Mouse (Mus musculus): ENCODE data around the gene 3110082I17Rik.

3110082I17Rik gene

GRCm38 (mm10) chr5:139320424-139320823 lies 139.9 kb downstream of the 3110082I17Rik start:
- DNase-seq, result no peak

DNA sequence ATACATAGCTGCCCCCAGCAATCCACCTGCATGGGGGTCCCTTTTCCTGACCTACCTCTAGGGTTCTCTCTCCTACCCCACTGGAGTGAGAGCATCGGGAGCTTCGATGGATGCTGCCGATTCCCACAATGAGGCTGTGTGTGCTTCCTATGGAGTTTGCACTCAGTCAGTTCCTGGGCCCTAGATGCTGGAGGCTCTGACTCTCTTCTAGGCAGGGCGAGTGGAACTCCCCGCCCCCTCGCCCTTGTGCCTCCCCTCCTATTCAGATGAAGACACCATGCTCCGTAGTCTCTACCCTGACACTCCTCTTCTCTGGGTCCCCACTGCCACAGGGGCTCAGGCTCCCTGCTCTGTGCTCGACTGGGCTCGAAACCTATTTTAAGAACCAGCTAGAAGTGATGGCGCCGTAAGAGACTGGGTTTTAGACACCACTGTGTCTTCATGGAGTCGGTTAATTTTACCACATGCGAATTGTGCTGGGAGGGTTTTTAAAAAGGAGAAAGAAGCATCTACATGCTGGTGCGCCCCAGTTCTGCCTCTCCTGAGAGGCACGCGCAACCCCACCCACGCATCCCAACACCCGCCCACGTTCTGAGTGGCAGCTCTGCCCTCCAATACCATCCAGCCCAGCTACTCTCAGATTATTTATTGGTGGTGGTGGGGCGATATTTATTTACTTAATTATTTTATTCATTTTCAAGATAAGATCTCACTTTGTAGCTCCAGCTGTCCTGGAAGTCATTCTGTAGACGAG lies 142.4 kb downstream of the 3110082I17Rik start:
- DNase-seq, result no peak

GRCm38 (mm10) chr5:139316982-139317675 lies 143.2 kb downstream of the 3110082I17Rik start:
- no peak for DNase-seq

DNA sequence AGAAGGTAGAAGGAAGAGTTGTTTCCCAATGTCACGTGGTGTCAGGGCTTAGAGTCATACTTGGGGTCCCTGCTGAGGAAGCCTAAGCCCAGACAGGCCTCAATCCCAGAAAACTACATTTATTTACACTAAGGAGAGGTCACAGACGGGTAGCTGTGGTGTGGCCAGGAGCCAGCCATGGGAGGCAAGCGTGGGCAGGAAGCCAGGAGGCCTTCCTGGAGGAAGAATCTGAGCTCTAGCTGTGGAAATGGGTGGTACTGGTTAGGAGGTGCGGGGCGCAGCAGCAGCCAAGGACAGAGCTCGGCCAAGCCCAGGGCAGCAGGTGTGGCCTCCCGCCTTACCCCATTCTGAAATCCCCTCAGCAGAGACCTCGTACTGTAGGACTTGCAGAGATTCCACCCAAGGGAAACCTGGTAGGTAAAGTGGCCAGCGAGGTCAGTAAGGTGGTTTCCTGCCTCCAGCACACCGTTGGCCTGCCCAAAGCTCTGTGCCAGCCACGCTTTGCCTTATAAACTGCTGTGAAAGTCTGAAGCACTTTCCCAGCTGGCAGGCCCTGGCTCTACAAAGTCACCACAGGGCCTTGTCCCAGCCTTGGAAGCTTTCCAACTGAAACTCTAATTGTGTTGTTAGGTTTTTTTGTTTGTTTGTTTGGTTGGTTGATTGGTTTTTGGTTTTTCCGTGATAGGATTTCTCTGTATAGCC lies 145.2 kb downstream of the 3110082I17Rik start:
- no peak for DNase-seq

GRCm38 (mm10) chr5:139313536-139313935 lies 146.8 kb downstream of the 3110082I17Rik start:
- no peak for DNase-seq

DNA sequence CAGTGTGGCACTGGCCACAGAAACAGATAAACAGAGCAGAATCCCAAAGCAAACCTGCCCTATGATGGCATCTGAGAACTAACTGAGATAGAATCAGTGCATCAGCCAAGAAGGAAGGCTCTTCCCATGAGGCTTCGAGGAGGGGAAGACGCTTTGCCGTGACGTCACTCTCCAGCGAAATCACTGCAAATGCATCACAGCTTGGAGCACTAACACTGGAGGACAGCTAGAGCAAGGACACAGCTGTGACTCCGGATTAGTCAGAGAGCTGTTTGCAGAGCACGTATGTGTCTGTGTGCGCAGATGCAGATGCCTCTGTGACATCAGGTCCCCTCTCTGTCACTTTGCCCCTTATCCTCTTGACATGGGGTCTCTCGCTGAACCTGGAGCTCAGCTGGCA lies 148.5 kb downstream of the 3110082I17Rik start:
- DNase-seq, result no peak

GRCm38 (mm10) chr5:139310477-139310876 lies 149.8 kb downstream of the 3110082I17Rik start:
- no peak for DNase-seq

DNA sequence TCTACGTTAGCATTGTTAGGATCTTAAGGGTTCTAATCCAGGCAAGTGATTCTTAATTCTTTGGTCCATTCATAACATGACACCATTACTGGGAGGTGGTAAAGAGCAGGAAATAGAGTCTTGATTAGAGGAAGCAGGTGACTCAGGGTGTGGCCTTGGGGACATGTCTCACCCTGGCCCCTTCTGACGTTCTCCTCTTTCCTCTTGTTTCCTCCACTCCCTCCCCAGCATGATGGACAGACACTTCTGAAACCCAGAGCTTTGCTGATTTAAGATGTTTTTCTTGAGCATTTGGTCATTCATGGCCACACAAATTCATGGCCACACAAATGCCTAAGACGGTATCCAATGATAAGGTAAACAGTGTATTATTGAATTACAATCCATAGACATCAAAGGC lies 150.4 kb downstream of the 3110082I17Rik start:
- DNase-seq, result no peak
